In genomic region chr4:109385599-109385998, GRCm38 (mm10) we compare ENCODE assay signal across 19 mouse cellular contexts. TPM values are rescaled to one million over a fixed set of nuclear protein-coding genes. Genes with fewer than 3 reads are reported as not detected.
DNase-seq lines count a peak whose midpoint lies in the region; ATAC-seq and TF ChIP-seq lines count a peak whose summit lies in the region.
"Had no signal": no experiment of that assay in that cellular context is flagged by ENCODE, and none has a peak within 500 bp of the region (broad histone marks: within the 10 kb centered on the region; RNA-seq: fewer than 3 reads in every experiment).

No protein-coding gene starts in this region.

- no peak for TF ChIP-seq CTCF in forebrain, postnatal 0 days (IDR thresholded peaks at IDR 0.05; ENCODE audit: low read depth)
- TF ChIP-seq CTCF in midbrain, postnatal 0 days (IDR thresholded peaks at IDR 0.05): no peak

- peaks cover 12% of the 10 kb centered on the region for H3K4me1 ChIP-seq in midbrain, embryonic 10.5 days
- no peaks in the 10 kb centered on the region for H3K4me1 ChIP-seq in midbrain, embryonic 16.5 days (ENCODE audit: control insufficient read depth, insufficient read depth, low read length)
- no peaks in the 10 kb centered on the region for H3K4me1 ChIP-seq in forebrain, postnatal 0 days (ENCODE audit: insufficient read depth)
- no peaks in the 10 kb centered on the region for H3K4me1 ChIP-seq in midbrain, postnatal 0 days (ENCODE audit: insufficient read depth, low read length)
- H3K4me1 ChIP-seq: embryonic facial prominence, embryonic 12.5 days; limb, embryonic 15.5 days had no signal

- H3K27me3 ChIP-seq in midbrain, embryonic 10.5 days (ENCODE audit: low read depth, poor library complexity, severe bottlenecking): no peaks in the 10 kb centered on the region
- no peaks in the 10 kb centered on the region for H3K27me3 ChIP-seq in midbrain, embryonic 16.5 days (ENCODE audit: control insufficient read depth, insufficient read depth, low read depth, low read length)
- H3K27me3 ChIP-seq in forebrain, postnatal 0 days (ENCODE audit: insufficient read depth, low read length): no peaks in the 10 kb centered on the region
- H3K27me3 ChIP-seq in midbrain, postnatal 0 days (ENCODE audit: insufficient read depth, low read length): no peaks in the 10 kb centered on the region
- H3K27me3 ChIP-seq: CH12.LX; embryonic facial prominence, embryonic 12.5 days; limb, embryonic 15.5 days had no signal

- WGBS in midbrain, embryonic 10.5 days: 41% methylated on average over 4 of the region's 4 CpGs
- WGBS in midbrain, embryonic 16.5 days: 15% methylated on average over 4 of the region's 4 CpGs
- 28% methylated on average over 4 of the region's 4 CpGs for WGBS in forebrain, postnatal 0 days
- WGBS in midbrain, postnatal 0 days: 24% methylated on average over 4 of the region's 4 CpGs

- no peak for ATAC-seq in midbrain, embryonic 16.5 days
- ATAC-seq in forebrain, postnatal 0 days: peak; percentile 78
- ATAC-seq in midbrain, postnatal 0 days (ENCODE audit: low FRiP score): no peak

- H3K36me3 ChIP-seq in midbrain, embryonic 10.5 days: no peaks in the 10 kb centered on the region
- peaks cover 11% of the 10 kb centered on the region; the same call in 1 of the 2 replicates for H3K36me3 ChIP-seq in midbrain, embryonic 16.5 days (ENCODE audit: control insufficient read depth, insufficient read depth, low read length)
- peaks cover 12% of the 10 kb centered on the region; the same call in 1 of the 2 replicates for H3K36me3 ChIP-seq in forebrain, postnatal 0 days (ENCODE audit: insufficient read depth)
- H3K36me3 ChIP-seq in midbrain, postnatal 0 days (ENCODE audit: insufficient read depth, low read length): 0 out of 2 replicates have a peak, but pooled peaks cover 10% of the 10 kb centered on the region
- H3K36me3 ChIP-seq: embryonic facial prominence, embryonic 12.5 days had no signal

- H3K27ac ChIP-seq in midbrain, embryonic 10.5 days (replicated peaks): no peak overlapping the region
- H3K27ac ChIP-seq in midbrain, embryonic 16.5 days (ENCODE audit: low read length): no peak overlapping the region
- no peak overlapping the region for H3K27ac ChIP-seq in forebrain, postnatal 0 days (ENCODE audit: low read depth, low read length)
- no peak overlapping the region for H3K27ac ChIP-seq in midbrain, postnatal 0 days (ENCODE audit: low read depth, low read length)
- H3K27ac ChIP-seq: embryonic facial prominence, embryonic 12.5 days; limb, embryonic 15.5 days; macrophage; stomach, postnatal 0 days had no signal

- H3K9ac ChIP-seq in midbrain, embryonic 16.5 days (ENCODE audit: low read depth, low read length): no peak overlapping the region
- no peak overlapping the region for H3K9ac ChIP-seq in forebrain, postnatal 0 days
- H3K9ac ChIP-seq in midbrain, postnatal 0 days (replicated peaks; ENCODE audit: low read length, poor library complexity, severe bottlenecking): no peak overlapping the region
- H3K9ac ChIP-seq: embryonic facial prominence, embryonic 12.5 days; limb, embryonic 15.5 days had no signal

- peak; percentile 59 for DNase-seq in embryo, embryonic 10 days (ENCODE audit: low spot score)
- DNase-seq in embryo, embryonic 9.5 days (ENCODE audit: extremely low spot score): no peak
- DNase-seq in midbrain, embryonic 10.5 days (ENCODE audit: low spot score): peak; percentile 20
- peak; percentile 24 for DNase-seq in forebrain, postnatal 0 days
- peak; percentile 27 for DNase-seq in midbrain, postnatal 0 days (ENCODE audit: low spot score)
- DNase-seq in urinary bladder, postnatal 10 days (ENCODE audit: low spot score): no peak
- DNase-seq in ovary, postnatal 10 days (ENCODE audit: low spot score): no peak
- DNase-seq: cerebellum, adult 8-10 months; kidney, postnatal 25 days; lung, adult 18-20 months; right cerebral cortex, adult 18-20 months; thymus, postnatal 4 days had no signal

- no peaks in the 10 kb centered on the region for H3K9me3 ChIP-seq in midbrain, embryonic 10.5 days (replicated peaks)
- H3K9me3 ChIP-seq in midbrain, embryonic 16.5 days (replicated peaks; ENCODE audit: control insufficient read depth, low read length, poor library complexity, severe bottlenecking): no peaks in the 10 kb centered on the region
- no peaks in the 10 kb centered on the region for H3K9me3 ChIP-seq in forebrain, postnatal 0 days (ENCODE audit: low read length)
- H3K9me3 ChIP-seq in midbrain, postnatal 0 days (ENCODE audit: low read length): no peaks in the 10 kb centered on the region
- H3K9me3 ChIP-seq: embryonic facial prominence, embryonic 12.5 days; limb, embryonic 15.5 days had no signal

- no peak overlapping the region for H3K4me3 ChIP-seq in midbrain, embryonic 10.5 days
- H3K4me3 ChIP-seq in midbrain, embryonic 16.5 days (ENCODE audit: low read depth, low read length): no peak overlapping the region
- H3K4me3 ChIP-seq in forebrain, postnatal 0 days (ENCODE audit: low read depth, low read length): no peak overlapping the region
- H3K4me3 ChIP-seq in midbrain, postnatal 0 days (ENCODE audit: low read depth, low read length): no peak overlapping the region
- H3K4me3 ChIP-seq: embryonic facial prominence, embryonic 12.5 days; limb, embryonic 15.5 days; myocyte had no signal

- no peak overlapping the region for H3K4me2 ChIP-seq in midbrain, embryonic 16.5 days (ENCODE audit: low read length)
- H3K4me2 ChIP-seq in forebrain, postnatal 0 days (ENCODE audit: low read depth): no peak overlapping the region
- no peak overlapping the region for H3K4me2 ChIP-seq in midbrain, postnatal 0 days (ENCODE audit: low read depth, low read length, poor library complexity, severe bottlenecking)
- H3K4me2 ChIP-seq: embryonic facial prominence, embryonic 12.5 days; limb, embryonic 15.5 days had no signal

RNA-seq across cellular contexts. Expression of gene Ttc39a, which starts 20.8 kb away (rescaled TPM):
- 2.4 and 2.9 TPM in 2 replicates for polyA plus RNA-seq in midbrain, embryonic 10.5 days (2016; fragmentation: Nextera tagmentation; extraction: Ambion mirVana)
- polyA plus RNA-seq in midbrain, embryonic 16.5 days (2015; fragmentation: Nextera tagmentation; extraction: Ambion mirVana): 2.8 and 2.9 TPM in 2 replicates
- total RNA-seq in forebrain, postnatal 0 days (2014; rRNA removed): 1.5 and 4.5 TPM in 2 replicates
- polyA plus RNA-seq in forebrain, postnatal 0 days (2015; fragmentation: Nextera tagmentation; extraction: Ambion mirVana): 1.1 and 1.9 TPM in 2 replicates
- total RNA-seq in midbrain, postnatal 0 days (2014; rRNA removed): 3.2 and 5.2 TPM in 2 replicates
- 4.7 TPM in 2 replicates for polyA plus RNA-seq in midbrain, postnatal 0 days (2015; fragmentation: Nextera tagmentation; extraction: Ambion mirVana)

Comparison
In these comparisons a context has a peak if more than half of its experiments do, and no peak if none do; other contexts are left out.
1. DNase-seq: peak in embryo, embryonic 10 days (single experiment), midbrain, embryonic 10.5 days (single experiment), forebrain, postnatal 0 days (single experiment) and midbrain, postnatal 0 days (single experiment); none in embryo, embryonic 9.5 days (single experiment), urinary bladder, postnatal 10 days (single experiment) and ovary, postnatal 10 days (single experiment).